Mouse (Mus musculus) erythroblast, embryonic 14.5 days (primary cell): Measurements from ENCODE around the gene Ypel2.

Experiments used
- GATA1 ChIP-seq: IDR thresholded peaks from 2 replicates; pipeline ENCODE4 v1.6.1; 2012; ENCODE audit warnings: low read length, inconsistent platforms, mixed read lengths
- TAL1 ChIP-seq: IDR thresholded peaks from 3 replicates; pipeline ENCODE4 v1.6.1; 2012; ENCODE audit warnings: low read length, inconsistent platforms, mixed read lengths

- TF ChIP-seq GATA1 (no peak), TAL1 (no peak)
These were observed 20.3 kb downstream of the Ypel2 start for GRCm38 (mm10) chr11:86973255-86973654.
